Mouse (Mus musculus): ENCODE results near the gene Fbxo48. TPM values are rescaled to one million over a fixed set of nuclear protein-coding genes. Genes with fewer than 3 reads are reported as not detected.

Gene Fbxo48
- polyA plus RNA-seq (2015; fragmentation: Nextera tagmentation; extraction: Ambion mirVana), result 1.4 and 1.6 TPM in 2 replicates

DNA sequence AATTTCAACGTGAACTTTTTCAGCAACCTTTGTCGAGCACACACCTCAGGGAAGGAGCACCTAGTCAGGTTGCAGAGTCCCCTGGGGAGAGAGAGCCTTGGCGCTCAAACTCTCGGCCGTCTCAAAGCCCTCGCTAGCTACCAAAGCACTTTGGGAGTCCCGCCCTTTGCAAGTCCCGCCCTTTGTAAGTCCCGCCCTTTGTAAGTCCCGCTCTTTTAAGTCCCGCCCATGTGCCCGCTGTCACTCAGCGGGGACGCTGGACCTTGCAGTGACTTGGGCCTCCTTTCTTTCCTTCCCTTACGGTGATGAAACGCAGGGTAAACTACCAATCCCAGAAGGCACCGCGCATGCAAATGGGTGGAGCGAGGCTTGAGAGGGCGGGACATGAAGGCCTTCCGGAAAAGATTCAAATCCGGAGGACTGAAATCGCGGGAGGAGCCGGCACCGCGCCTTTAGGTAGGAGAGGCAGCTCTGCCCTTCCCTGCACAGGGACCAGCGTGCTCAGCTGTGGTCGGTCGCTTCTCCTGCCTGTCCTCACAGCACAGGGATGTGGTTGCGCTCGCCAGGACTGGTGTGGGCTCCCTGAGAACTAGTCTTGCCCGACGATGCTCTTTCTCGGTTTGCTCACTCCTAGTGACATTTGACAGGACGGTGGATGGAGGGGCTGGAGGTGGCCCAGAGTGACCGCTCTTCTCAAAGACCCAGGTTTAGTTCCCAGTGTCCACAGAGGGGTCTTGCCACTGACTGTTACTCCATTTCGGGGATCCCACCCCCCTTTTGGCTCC, at the start of gene Fbxo48:
Gene Fbxo48 (plus strand): TSS at position 400 of the 785 bp plus-strand sequence.
- Histone ChIP-seq H3K4me2 (replicated peaks) (peak within 1 kb of the TSS; percentile 88), H3K9ac (peak within 1 kb of the TSS; percentile 63), H3K27ac (peak within 1 kb of the TSS; percentile 57), H3K4me1 (replicated peaks) (0 out of 2 replicates have a peak, but pooled peaks cover 2% of the 10 kb centered on the region), H3K36me3 (no peaks in the 10 kb centered on the region), H3K4me3 (replicated peaks) (peak within 1 kb of the TSS; percentile 58), H3K9me3 (no peaks in the 10 kb centered on the region), H3K27me3 (replicated peaks) (no peaks in the 10 kb centered on the region)
- WGBS, result under 1% methylated on average over 38 of the region's 38 CpGs
- peak; percentile 99 for ATAC-seq

GRCm38 (mm10) chr11:16904302-16905011, 46.7 kb upstream of the Fbxo48 start:
- Histone ChIP-seq H3K27ac (no peak overlapping the region), H3K9ac (no peak overlapping the region), H3K27me3 (replicated peaks) (no peaks in the 10 kb centered on the region), H3K4me2 (replicated peaks) (no peak overlapping the region), H3K36me3 (no peaks in the 10 kb centered on the region), H3K9me3 (no peaks in the 10 kb centered on the region), H3K4me3 (replicated peaks) (no peak overlapping the region), H3K4me1 (replicated peaks) (peaks cover 4% of the 10 kb centered on the region; the same call in 1 of the 2 replicates)
- no peak for ATAC-seq
- 82% methylated on average over 8 of the region's 8 CpGs for WGBS

GRCm38 (mm10) chr11:16905012-16905332, 46.2 kb upstream of the Fbxo48 start:
- ATAC-seq, result no peak
- Histone ChIP-seq H3K27me3 (replicated peaks) (no peaks in the 10 kb centered on the region), H3K4me2 (replicated peaks) (no peak overlapping the region), H3K9me3 (no peaks in the 10 kb centered on the region), H3K36me3 (no peaks in the 10 kb centered on the region), H3K4me3 (replicated peaks) (no peak overlapping the region), H3K9ac (no peak overlapping the region), H3K4me1 (replicated peaks) (peaks cover 4% of the 10 kb centered on the region; the same call in 1 of the 2 replicates), H3K27ac (no peak overlapping the region)
- WGBS, result 64% methylated on average over 3 of the region's 3 CpGs

- Histone ChIP-seq H3K9me3 (no peaks in the 10 kb centered on the region), H3K4me1 (replicated peaks) (peaks cover 4% of the 10 kb centered on the region; the same call in 1 of the 2 replicates), H3K27me3 (replicated peaks) (no peaks in the 10 kb centered on the region), H3K36me3 (peaks cover 10% of the 10 kb centered on the region; the same call in 1 of the 2 replicates), H3K9ac (no peak overlapping the region), H3K4me3 (replicated peaks) (no peak overlapping the region), H3K4me2 (replicated peaks) (no peak overlapping the region), H3K27ac (peak overlapping the region; percentile 56; the same call in 1 of the 2 replicates)
- ATAC-seq, result peak; percentile 65
- 75% methylated on average over 2 of the region's 2 CpGs for WGBS
Measured at GRCm38 (mm10) chr11:16906530-16906929, 44.6 kb upstream of the Fbxo48 start.

GRCm38 (mm10) chr11:16907517-16908129, 43.6 kb upstream of the Fbxo48 start:
- ATAC-seq, result peak; percentile 75
- no peak overlapping the region for H3K4me3 ChIP-seq (replicated peaks)
- no peaks in the 10 kb centered on the region for H3K9me3 ChIP-seq
- WGBS, result 75% methylated on average over 1 of the region's 1 CpGs
- no peaks in the 10 kb centered on the region for H3K27me3 ChIP-seq (replicated peaks)
- peak overlapping the region; percentile 24; the same call in 1 of the 2 replicates for H3K27ac ChIP-seq
- no peaks in the 10 kb centered on the region for H3K4me1 ChIP-seq (replicated peaks)
- H3K36me3 ChIP-seq, result peaks cover 10% of the 10 kb centered on the region; the same call in 1 of the 2 replicates
- H3K9ac ChIP-seq, result no peak overlapping the region
- no peak overlapping the region for H3K4me2 ChIP-seq (replicated peaks)

DNA sequence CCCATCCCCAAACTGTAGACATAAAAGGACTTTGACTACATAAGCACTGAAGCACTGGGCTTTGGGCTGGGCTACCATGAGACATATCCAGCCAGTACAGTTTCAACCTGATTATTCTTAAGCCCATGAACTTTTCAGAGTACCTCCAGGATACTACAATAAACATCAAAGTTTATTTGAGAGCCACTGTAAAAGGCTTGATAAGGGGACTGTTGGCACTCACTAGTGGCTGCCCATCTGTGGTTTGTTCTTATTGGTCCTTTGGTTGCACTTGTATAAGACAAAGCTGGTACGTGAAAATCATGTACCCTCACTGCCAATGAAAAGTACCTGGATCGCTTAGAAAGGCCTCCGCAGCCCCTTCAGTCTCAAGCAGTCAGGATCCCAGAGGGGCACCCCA, 36.4 kb upstream of the Fbxo48 start:
- ATAC-seq, result peak; percentile 65
- Histone ChIP-seq H3K4me3 (replicated peaks) (no peak overlapping the region), H3K27me3 (replicated peaks) (no peaks in the 10 kb centered on the region), H3K27ac (0 out of 2 replicates have a peak overlapping the region, but pooled peaks have one; percentile 40), H3K4me1 (replicated peaks) (no peaks in the 10 kb centered on the region), H3K9me3 (no peaks in the 10 kb centered on the region), H3K36me3 (peaks cover 10% of the 10 kb centered on the region; the same call in 1 of the 2 replicates), H3K4me2 (replicated peaks) (no peak overlapping the region), H3K9ac (no peak overlapping the region)
- WGBS, result 64% methylated on average over 3 of the region's 3 CpGs

DNA sequence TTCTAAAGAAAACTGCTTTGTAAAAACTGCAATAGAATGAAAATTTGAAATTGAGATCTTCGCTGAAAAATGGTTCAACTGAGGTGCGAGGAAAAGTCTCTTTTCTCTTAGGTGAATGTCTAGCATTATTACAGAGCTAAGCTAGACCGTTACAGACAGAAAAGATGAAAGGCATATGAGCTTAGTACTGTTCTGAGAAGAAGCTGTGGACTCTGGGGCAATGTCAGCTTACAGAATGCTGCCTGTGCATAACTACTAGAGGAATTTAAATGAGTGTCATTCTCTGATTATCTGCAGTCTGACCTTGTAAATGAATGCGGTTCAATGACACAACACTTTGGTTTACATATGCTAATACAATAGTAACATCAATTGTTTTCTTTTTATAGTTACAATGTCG, 35.3 kb upstream of the Fbxo48 start:
- H3K9me3 ChIP-seq, result no peaks in the 10 kb centered on the region
- no peak overlapping the region for H3K27ac ChIP-seq
- no peaks in the 10 kb centered on the region for H3K4me1 ChIP-seq (replicated peaks)
- WGBS, result 73% methylated on average over 5 of the region's 5 CpGs
- 0 out of 2 replicates have a peak, but pooled peaks cover 2% of the 10 kb centered on the region for H3K36me3 ChIP-seq
- ATAC-seq, result peak; percentile 57
- H3K4me2 ChIP-seq (replicated peaks), result no peak overlapping the region
- H3K4me3 ChIP-seq (replicated peaks), result no peak overlapping the region
- H3K9ac ChIP-seq, result no peak overlapping the region
- no peaks in the 10 kb centered on the region for H3K27me3 ChIP-seq (replicated peaks)

- 96% methylated on average over 2 of the region's 2 CpGs for WGBS
- Histone ChIP-seq H3K36me3 (no peaks in the 10 kb centered on the region), H3K27ac (no peak overlapping the region), H3K4me2 (replicated peaks) (no peak overlapping the region), H3K4me3 (replicated peaks) (no peak overlapping the region), H3K9me3 (no peaks in the 10 kb centered on the region), H3K4me1 (replicated peaks) (no peaks in the 10 kb centered on the region), H3K9ac (no peak overlapping the region), H3K27me3 (replicated peaks) (no peaks in the 10 kb centered on the region)
- ATAC-seq, result no peak
Measured at GRCm38 (mm10) chr11:16917512-16917911, 33.7 kb upstream of the Fbxo48 start.

DNA sequence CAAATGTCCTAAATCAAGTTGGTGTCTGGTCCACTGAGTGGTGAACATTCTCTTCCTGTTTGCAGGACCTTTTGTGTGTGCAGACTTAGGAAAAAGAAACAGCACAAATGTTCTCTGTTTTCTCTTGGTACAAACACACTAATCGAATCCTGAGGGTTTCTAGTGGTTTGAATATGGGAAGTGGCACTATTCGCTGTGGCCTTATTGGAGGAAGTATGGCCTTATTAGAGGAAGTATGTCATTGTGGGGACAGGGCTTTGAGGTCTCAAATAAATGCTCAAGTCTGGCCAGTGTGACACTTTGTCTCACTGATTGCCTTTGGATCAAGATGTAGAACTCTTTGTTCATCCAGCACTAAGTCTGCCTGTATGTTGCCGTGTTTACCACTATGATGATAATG, 19.0 kb upstream of the Fbxo48 start:
- ATAC-seq, result no peak
- 89% methylated on average over 3 of the region's 3 CpGs for WGBS

DNA sequence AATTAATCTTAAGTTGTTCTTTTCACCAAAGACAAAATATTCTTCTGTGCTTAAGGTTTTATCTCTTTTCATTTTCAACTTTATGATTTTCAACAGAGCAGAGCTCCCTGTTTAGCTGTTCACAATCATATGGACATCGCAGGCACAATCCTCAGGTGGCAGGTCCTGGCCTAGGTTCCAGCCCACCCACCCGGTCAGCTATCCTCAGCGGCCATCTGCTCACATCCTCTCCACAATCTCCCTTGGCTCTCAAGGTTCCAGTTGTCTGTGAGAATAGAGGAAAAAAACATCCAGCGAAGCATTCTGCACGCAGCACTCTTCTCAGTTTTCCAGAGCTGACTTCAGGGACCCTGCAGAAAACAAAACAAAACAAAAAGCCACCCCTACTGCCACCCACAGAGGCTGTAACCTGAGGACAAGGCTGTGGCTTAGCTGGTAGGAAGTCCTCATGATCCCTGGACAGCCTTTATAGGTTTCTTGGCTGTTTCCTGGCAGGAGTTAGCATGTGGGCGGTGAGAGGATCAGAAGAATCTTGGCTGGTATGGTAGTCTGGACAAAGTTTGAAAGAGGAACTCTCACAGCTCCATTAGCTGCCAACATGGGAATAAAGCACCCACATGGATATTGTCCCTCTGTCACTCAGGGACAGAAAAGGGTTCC, 15.5 kb upstream of the Fbxo48 start:
- H3K27ac ChIP-seq, result no peak overlapping the region
- no peak overlapping the region for H3K4me3 ChIP-seq (replicated peaks)
- no peak overlapping the region for H3K9ac ChIP-seq
- WGBS, result 77% methylated on average over 6 of the region's 6 CpGs
- H3K9me3 ChIP-seq, result no peaks in the 10 kb centered on the region
- no peak for ATAC-seq
- no peaks in the 10 kb centered on the region for H3K4me1 ChIP-seq (replicated peaks)
- H3K27me3 ChIP-seq (replicated peaks), result no peaks in the 10 kb centered on the region
- no peak overlapping the region for H3K4me2 ChIP-seq (replicated peaks)
- no peaks in the 10 kb centered on the region for H3K36me3 ChIP-seq

More for the DNA sequence above, 19.0 kb upstream of the Fbxo48 start:
- no peak overlapping the region for H3K4me3 ChIP-seq (replicated peaks)
- no peaks in the 10 kb centered on the region for H3K27me3 ChIP-seq (replicated peaks)
- H3K9me3 ChIP-seq, result no peaks in the 10 kb centered on the region
- no peak overlapping the region for H3K9ac ChIP-seq
- H3K27ac ChIP-seq, result no peak overlapping the region
- H3K4me2 ChIP-seq (replicated peaks), result no peak overlapping the region
- no peaks in the 10 kb centered on the region for H3K36me3 ChIP-seq
- no peaks in the 10 kb centered on the region for H3K4me1 ChIP-seq (replicated peaks)

- Histone ChIP-seq H3K27me3 (replicated peaks) (no peaks in the 10 kb centered on the region), H3K36me3 (no peaks in the 10 kb centered on the region), H3K9ac (no peak overlapping the region), H3K9me3 (no peaks in the 10 kb centered on the region), H3K4me3 (replicated peaks) (no peak overlapping the region), H3K4me2 (replicated peaks) (no peak overlapping the region), H3K27ac (no peak overlapping the region), H3K4me1 (replicated peaks) (no peaks in the 10 kb centered on the region)
- 63% methylated on average over 4 of the region's 4 CpGs for WGBS
- peak; percentile 34; the same call in 1 of the 2 replicates for ATAC-seq
Measured at GRCm38 (mm10) chr11:16941103-16941793, 9.9 kb upstream of the Fbxo48 start.

All from intestine, embryonic 15.5 days (tissue).